Mouse (Mus musculus): ENCODE data around the gene Ubac2. TPM values are rescaled to one million over a fixed set of nuclear protein-coding genes. Genes with fewer than 3 reads are reported as not detected.

The Ubac2 gene
- polyA plus RNA-seq, 2 experiments = 46.3 to 66.9 TPM

- H3K9ac ChIP-seq (ENCODE audit: low read depth, low read length, severe bottlenecking) = no peak overlapping the region
- no peak overlapping the region for H3K4me2 ChIP-seq (replicated peaks; ENCODE audit: low read depth, low read length, severe bottlenecking)
- DNase-seq (ENCODE audit: low spot score) (no peak), ATAC-seq (ENCODE audit: low FRiP score, low read depth) (no peak)
- peaks cover 11% of the 10 kb centered on the region; the same call in 1 of the 2 replicates for H3K36me3 ChIP-seq (ENCODE audit: control insufficient read depth, insufficient read depth, low read length)
- H3K4me1 ChIP-seq (ENCODE audit: control insufficient read depth, insufficient read depth, low read length) = no peaks in the 10 kb centered on the region
- no peak for TF ChIP-seq POLR2A (IDR thresholded peaks at IDR 0.05; ENCODE audit: borderline replicate concordance, extremely low read depth, insufficient read depth, insufficient read length)
- no peaks in the 10 kb centered on the region for H3K27me3 ChIP-seq (ENCODE audit: control insufficient read depth, insufficient read depth, low read length)
- 91% methylated on average over 3 of the region's 3 CpGs for WGBS
- no peak overlapping the region for H3K27ac ChIP-seq (replicated peaks; ENCODE audit: low read depth, low read length)
- no peaks in the 10 kb centered on the region; the same call in 1 of the 2 replicates for H3K9me3 ChIP-seq (ENCODE audit: control insufficient read depth, low read length)
- H3K4me3 ChIP-seq (replicated peaks; ENCODE audit: low read length) = no peak overlapping the region
Measured at GRCm38 (mm10) chr14:121939582-121939981, 61.2 kb downstream of the Ubac2 start.

DNA sequence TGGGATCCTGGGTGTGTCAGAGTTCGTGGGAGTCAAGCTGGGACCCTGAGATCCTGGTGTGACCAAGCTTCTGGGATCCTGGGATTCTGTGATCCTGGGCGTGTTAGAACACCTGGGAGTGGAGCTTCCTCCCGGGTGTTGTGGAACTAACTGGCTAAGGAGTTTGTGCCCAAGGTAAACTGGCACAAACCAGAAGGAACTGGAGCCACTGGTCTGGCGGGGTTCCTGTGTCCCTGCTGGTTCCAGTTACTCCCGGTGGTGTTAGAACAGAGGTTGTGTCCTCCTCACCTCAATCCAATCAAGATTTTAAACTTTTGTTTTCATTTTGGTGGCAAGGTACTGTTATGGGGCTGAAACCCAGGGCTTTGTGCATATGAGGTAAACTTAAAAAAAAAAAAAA, 67.7 kb downstream of the Ubac2 start:
- WGBS = 78% methylated on average over 5 of the region's 5 CpGs
- H3K4me3 ChIP-seq (replicated peaks; ENCODE audit: low read length) = no peak overlapping the region
- DNase-seq (ENCODE audit: low spot score) (no peak), ATAC-seq (ENCODE audit: low FRiP score, low read depth) (no peak)
- H3K9me3 ChIP-seq (ENCODE audit: control insufficient read depth, low read length) = no peaks in the 10 kb centered on the region
- H3K4me1 ChIP-seq (ENCODE audit: control insufficient read depth, insufficient read depth, low read length) = peaks cover 5% of the 10 kb centered on the region; the same call in 1 of the 2 replicates
- no peak for TF ChIP-seq POLR2A (IDR thresholded peaks at IDR 0.05; ENCODE audit: borderline replicate concordance, extremely low read depth, insufficient read depth, insufficient read length)
- no peak overlapping the region for H3K4me2 ChIP-seq (replicated peaks; ENCODE audit: low read depth, low read length, severe bottlenecking)
- no peak overlapping the region for H3K27ac ChIP-seq (replicated peaks; ENCODE audit: low read depth, low read length)
- H3K27me3 ChIP-seq (ENCODE audit: control insufficient read depth, insufficient read depth, low read length) = no peaks in the 10 kb centered on the region
- H3K9ac ChIP-seq (ENCODE audit: low read depth, low read length, severe bottlenecking) = no peak overlapping the region
- no peaks in the 10 kb centered on the region for H3K36me3 ChIP-seq (ENCODE audit: control insufficient read depth, insufficient read depth, low read length)

- ATAC-seq (ENCODE audit: low FRiP score, low read depth) (no peak), DNase-seq (ENCODE audit: low spot score) (no peak)
- H3K4me1 ChIP-seq (ENCODE audit: control insufficient read depth, insufficient read depth, low read length) = peaks cover 5% of the 10 kb centered on the region; the same call in 1 of the 2 replicates
- H3K27ac ChIP-seq (replicated peaks; ENCODE audit: low read depth, low read length) = no peak overlapping the region; the same call in 1 of the 2 replicates
- no peak overlapping the region for H3K4me3 ChIP-seq (replicated peaks; ENCODE audit: low read length)
- no peaks in the 10 kb centered on the region for H3K36me3 ChIP-seq (ENCODE audit: control insufficient read depth, insufficient read depth, low read length)
- no peaks in the 10 kb centered on the region for H3K9me3 ChIP-seq (ENCODE audit: control insufficient read depth, low read length)
- 60% methylated on average over 8 of the region's 8 CpGs for WGBS
- H3K9ac ChIP-seq (ENCODE audit: low read depth, low read length, severe bottlenecking) = no peak overlapping the region
- no peak overlapping the region for H3K4me2 ChIP-seq (replicated peaks; ENCODE audit: low read depth, low read length, severe bottlenecking)
- no peak for TF ChIP-seq POLR2A (IDR thresholded peaks at IDR 0.05; ENCODE audit: borderline replicate concordance, extremely low read depth, insufficient read depth, insufficient read length)
- H3K27me3 ChIP-seq (ENCODE audit: control insufficient read depth, insufficient read depth, low read length) = no peaks in the 10 kb centered on the region
Measured at GRCm38 (mm10) chr14:121946728-121947127, 68.3 kb downstream of the Ubac2 start.

GRCm38 (mm10) chr14:121947201-121947760, 68.9 kb downstream of the Ubac2 start:
- H3K4me1 ChIP-seq (ENCODE audit: control insufficient read depth, insufficient read depth, low read length) = peaks cover 5% of the 10 kb centered on the region; the same call in 1 of the 2 replicates
- no peaks in the 10 kb centered on the region for H3K27me3 ChIP-seq (ENCODE audit: control insufficient read depth, insufficient read depth, low read length)
- ATAC-seq (ENCODE audit: low FRiP score, low read depth) (no peak), DNase-seq (ENCODE audit: low spot score) (no peak)
- no peaks in the 10 kb centered on the region for H3K36me3 ChIP-seq (ENCODE audit: control insufficient read depth, insufficient read depth, low read length)
- H3K9me3 ChIP-seq (ENCODE audit: control insufficient read depth, low read length) = no peaks in the 10 kb centered on the region
- TF ChIP-seq POLR2A (IDR thresholded peaks at IDR 0.05; ENCODE audit: borderline replicate concordance, extremely low read depth, insufficient read depth, insufficient read length) = no peak
- no peak overlapping the region for H3K4me3 ChIP-seq (replicated peaks; ENCODE audit: low read length)
- no peak overlapping the region; the same call in 1 of the 2 replicates for H3K27ac ChIP-seq (replicated peaks; ENCODE audit: low read depth, low read length)
- WGBS = 48% methylated on average over 8 of the region's 8 CpGs
- H3K4me2 ChIP-seq (replicated peaks; ENCODE audit: low read depth, low read length, severe bottlenecking) = no peak overlapping the region
- H3K9ac ChIP-seq (ENCODE audit: low read depth, low read length, severe bottlenecking) = no peak overlapping the region

DNA sequence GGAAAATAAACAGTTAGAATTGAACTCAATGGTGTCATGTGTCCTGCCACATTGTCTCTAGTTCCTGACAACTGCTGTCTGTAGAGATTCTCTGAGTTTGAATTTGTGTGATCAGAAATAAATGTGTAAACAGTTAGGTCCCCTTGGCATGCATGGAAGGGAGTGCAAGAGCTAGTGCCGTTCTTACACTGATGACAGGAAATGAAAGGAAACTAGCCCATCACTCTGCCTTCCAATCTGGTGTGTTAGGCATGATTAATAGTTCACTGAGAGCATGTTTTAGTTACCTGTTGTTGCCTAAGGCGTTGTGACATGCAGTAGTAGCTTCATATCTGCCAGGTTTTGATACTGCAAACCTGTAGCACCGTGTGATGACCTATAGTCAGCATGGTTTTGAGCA, 69.5 kb downstream of the Ubac2 start:
- Histone ChIP-seq H3K9me3 (ENCODE audit: control insufficient read depth, low read length) (no peaks in the 10 kb centered on the region), H3K36me3 (ENCODE audit: control insufficient read depth, insufficient read depth, low read length) (no peaks in the 10 kb centered on the region), H3K27me3 (ENCODE audit: control insufficient read depth, insufficient read depth, low read length) (no peaks in the 10 kb centered on the region), H3K4me2 (replicated peaks; ENCODE audit: low read depth, low read length, severe bottlenecking) (no peak overlapping the region), H3K27ac (replicated peaks; ENCODE audit: low read depth, low read length) (no peak overlapping the region), H3K4me3 (replicated peaks; ENCODE audit: low read length) (no peak overlapping the region), H3K9ac (ENCODE audit: low read depth, low read length, severe bottlenecking) (no peak overlapping the region), H3K4me1 (ENCODE audit: control insufficient read depth, insufficient read depth, low read length) (peaks cover 5% of the 10 kb centered on the region; the same call in 1 of the 2 replicates)
- no peak for DNase-seq (ENCODE audit: low spot score)
- WGBS = 77% methylated on average over 3 of the region's 3 CpGs
- ATAC-seq (ENCODE audit: low FRiP score, low read depth) = no peak
- TF ChIP-seq POLR2A (IDR thresholded peaks at IDR 0.05; ENCODE audit: borderline replicate concordance, extremely low read depth, insufficient read depth, insufficient read length) = no peak

Measured in limb, embryonic 14.5 days (tissue).